Mouse (Mus musculus) lung, postnatal 4 days (tissue): Measurements from ENCODE around the gene Zfp653.
"Not testable (repeated sequence)": the region's sequence is repeated elsewhere in the genome, so short reads cannot be mapped to it uniquely, and the experiment has no call there.

ENCODE experiments used
- DNase-seq, 2 experiments: peaks; one replicate each; pipeline ENCODE4 v3.0.0; 2021

Zfp653 gene

DNA sequence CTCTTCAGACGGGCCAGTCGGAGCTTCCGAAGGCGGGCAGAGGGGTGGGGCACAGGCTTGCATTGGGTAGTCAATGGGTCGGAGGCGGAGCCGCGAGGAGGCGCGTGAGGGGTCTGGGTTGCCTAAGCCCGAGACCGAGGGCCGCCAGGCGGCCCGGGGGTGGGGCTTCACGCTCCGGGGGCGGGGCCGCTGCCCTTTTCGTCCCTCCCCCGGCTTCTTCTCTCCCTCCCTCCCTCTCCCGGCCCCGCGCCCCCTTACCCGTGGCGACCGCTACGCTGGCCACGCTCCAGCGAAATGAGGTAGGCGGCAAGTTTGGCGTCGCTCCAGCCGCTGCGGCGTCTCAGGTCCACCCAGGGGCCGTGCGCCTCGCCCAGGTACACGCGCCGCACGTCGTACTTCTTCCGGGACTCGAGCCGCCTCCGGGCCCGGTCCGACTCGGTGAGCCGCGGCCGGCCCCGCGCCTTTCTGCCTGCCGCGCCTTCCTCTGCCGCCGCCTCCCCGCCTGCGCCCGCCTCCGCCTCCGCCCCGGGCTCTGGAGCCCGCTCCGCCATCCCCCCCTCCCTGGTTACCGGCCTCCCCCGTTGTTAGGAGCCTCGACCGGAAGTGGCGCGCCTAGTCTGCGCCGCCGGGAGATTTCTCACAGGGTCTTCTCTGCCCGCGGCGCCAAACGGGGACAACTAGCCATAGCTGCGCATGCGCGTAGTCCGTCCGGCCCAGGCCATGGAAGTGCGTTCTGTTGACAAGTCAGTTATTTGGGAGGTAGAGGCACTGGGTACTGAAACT is at the start of gene Zfp653, which contains the start of gene Gm49318:
Zfp653 (minus strand) TSS at position 586 of the 783 bp plus-strand sequence.
Gm49318 (minus strand) TSS at position 469 of the 783 bp plus-strand sequence.
- peak; percentile 97 to 98 for DNase-seq

DNA sequence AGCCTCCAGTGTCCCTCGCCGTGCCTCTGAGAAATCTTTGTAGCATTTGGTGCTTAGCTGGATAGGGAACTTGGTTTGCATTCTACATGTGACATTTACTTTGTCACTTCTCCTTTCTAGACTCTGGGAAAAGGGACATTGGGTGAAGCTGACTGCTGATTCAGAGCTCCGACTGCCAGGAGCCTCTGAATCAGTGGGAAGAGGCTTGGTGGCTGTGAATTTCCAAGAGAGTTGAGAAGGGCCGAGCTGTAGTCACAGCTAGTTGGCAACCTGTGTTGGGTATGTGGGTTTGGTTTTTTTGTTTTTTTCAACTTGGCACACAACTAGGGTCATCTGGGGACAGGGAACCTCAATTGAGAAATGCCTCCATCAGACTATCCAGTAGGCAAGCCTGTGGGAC is 48.4 kb upstream of the Zfp653 start:
- no peak for DNase-seq

DNA sequence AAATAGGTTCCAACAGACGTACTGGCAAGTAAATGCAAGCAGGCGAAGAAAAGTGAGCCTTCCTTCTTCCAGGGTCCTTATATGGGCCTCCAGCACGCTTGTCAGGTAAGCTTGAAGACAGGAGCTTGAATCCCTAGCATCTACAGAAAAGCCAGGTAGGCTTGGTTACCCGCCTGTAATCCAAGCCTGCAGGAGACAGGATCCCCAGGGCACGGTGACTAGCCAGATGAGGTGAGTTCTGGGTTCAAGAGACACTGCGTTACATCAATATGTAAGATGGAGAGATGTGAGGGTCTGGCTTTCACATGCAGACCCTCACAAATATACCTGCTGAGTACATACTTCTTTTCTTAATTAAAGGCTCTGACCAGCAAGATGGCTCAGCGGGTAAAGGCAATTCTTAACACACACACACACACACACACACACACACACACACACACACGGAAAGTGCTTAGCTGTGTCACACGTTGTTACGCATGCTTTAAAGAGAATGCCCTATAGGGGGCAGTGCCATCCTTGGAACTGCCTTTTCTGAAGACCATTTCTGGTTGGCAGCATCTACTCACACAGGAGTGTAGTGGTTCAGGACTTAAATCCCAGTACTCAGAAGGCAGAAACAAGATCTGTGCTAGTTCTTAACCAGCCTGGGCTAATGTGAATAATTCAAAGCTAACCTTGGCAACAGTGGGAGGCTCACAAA is 46.7 kb upstream of the Zfp653 start:
- DNase-seq = peak in 1 of 2 experiments; percentile 72

DNA sequence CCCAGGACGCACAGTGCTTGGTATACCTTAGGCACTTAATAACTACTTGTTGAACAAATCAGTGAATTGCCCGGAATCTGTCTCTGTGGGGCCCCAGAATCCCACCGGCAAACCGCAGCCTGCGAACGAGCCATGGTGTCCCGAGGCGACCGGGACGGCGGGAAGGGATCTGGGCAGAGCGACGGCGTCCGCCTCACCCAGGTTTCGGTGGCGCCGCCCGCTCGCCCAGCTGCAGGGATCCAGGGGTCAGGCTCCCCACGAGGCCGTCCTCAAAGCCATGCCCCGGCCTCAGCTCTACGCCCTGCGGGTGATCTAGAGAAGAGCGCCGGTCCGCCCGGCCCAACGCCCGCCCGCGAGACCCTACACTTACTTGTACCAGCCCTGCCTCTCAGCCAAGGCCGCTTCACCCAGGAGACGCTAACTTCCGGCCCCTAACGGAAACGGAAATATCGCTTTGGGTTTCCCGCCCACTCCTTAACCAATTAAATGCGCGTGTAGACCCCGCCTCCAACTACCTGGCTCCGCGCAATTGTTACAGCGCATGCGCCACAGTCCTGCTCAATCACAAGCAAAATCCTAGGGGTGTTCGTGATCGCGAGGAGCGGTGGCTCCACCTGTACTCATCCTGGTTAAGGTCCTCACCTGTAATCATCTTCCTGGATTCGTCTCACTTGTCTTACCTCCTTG is 45.7 kb upstream of the Zfp653 start, which contains the start of gene Elof1:
Elof1 (minus strand) TSS at position 433 of the 687 bp plus-strand sequence.
- peak; percentile 94 for DNase-seq

DNA sequence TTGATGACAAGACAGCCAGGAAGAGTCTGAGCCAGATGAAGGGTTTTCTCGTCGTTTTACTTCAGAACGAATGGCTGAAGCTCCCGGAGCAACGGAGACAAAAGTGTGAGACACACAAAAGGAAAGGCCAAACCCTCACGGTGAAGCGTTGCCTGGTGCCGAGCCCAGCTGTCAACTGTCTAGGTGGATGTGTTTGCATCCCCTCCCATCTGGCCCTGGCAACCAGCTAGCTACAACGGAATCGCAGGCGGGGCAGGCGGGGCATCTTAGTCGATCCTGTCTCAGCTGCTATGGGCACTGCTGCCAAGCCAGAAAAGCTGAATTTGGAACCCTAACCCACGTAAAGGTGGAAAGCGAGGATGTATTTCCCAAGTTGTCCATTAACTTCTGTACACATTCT is 44.9 kb upstream of the Zfp653 start:
- DNase-seq = no peak

DNA sequence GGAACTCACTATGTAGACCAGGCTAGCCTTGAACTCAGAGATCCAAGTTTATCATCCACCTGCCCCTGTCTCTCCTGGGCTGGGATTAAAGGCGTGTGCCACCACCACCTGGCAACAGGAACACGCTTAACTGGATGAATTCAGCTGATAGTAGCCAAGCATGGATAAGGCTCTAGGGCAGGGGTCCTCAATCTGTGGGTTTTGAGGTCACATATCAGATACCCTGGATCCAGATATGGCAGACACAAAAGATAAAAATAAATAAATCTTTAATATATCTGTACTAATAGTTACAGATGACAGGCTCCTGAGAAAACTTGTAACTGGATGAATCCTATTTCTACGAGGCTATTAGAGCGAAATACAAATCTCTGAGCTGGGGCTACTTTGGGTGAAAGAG is 44.5 kb upstream of the Zfp653 start:
- no peak for DNase-seq

DNA sequence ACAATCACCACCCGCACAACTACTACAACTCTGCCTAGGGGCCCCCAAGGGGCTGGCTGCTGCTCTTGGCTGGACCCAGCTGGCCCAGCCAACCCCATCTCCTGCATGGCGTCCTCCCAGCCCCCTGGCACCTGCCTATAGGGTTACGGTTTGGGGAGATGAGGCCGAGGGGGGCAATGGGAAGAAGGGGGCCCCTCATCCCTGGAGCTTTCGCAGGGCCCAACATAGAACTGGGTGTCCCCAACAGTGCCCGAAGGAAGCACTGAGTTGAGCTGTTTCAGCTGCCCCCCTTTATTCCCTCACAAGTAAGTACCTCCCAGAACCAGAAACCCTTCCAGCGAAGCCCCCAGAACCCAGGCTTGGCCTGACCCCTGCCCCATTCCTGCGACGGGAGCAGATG is 37.0 kb upstream of the Zfp653 start:
- no peak for DNase-seq

DNA sequence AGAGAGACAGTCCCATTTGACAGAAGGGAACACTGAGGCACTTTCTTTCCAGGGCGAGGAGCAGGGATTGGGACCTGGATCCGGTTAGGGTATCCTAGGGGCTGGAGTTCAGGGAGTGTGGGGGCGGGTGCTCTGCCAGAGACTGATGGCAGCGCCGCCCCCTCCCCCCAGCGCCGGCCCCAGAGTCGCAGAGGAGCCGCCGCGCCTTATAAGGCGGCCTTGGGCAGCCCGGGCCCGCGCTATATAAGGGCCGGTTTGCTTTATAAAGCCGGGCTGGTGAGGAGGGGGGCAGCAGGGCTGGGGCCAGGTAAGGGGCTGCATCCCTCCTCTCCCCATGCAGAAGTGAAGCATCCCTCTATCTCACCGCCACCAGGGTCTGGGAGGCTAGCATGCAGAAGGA is 28.7 kb upstream of the Zfp653 start:
- no peak for DNase-seq

DNA sequence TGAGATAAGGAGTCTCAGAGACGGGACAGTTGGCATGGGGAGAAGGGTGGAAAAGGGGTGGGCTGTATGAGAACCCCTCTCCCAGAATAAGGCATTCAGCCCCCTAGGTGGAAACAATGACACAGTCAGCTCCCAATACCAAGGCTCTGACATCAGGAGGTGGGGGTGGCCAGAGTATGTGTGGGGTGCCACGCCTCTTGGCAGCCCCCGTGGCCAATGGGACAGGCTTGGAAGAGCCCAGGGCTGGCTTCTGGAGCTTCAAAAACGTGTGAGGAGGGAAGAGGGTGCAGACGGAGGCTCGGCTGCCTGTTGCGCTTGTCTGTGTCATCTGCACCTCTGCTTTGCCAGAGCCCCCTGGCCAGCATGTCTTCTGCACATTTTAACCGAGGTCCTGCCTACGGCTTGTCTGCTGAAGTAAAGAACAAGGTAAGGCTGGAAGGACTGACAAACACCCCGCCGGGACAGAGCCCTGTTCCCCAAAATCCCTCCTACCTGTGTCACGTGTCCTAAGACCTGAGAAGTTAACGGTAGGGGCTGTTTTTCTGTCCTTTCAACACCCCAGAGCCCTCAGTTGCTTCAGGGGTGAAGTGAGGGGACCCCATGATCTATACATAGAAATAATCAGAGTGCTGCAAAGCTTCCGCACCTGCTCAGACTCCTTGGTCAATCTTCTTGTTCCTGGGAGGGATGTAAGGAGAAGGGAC is 28.0 kb upstream of the Zfp653 start, which contains the start of gene Cnn1:
Cnn1 (plus strand) TSS at position 224 of the 704 bp plus-strand sequence.
- peak; percentile 50 to 71 for DNase-seq

DNA sequence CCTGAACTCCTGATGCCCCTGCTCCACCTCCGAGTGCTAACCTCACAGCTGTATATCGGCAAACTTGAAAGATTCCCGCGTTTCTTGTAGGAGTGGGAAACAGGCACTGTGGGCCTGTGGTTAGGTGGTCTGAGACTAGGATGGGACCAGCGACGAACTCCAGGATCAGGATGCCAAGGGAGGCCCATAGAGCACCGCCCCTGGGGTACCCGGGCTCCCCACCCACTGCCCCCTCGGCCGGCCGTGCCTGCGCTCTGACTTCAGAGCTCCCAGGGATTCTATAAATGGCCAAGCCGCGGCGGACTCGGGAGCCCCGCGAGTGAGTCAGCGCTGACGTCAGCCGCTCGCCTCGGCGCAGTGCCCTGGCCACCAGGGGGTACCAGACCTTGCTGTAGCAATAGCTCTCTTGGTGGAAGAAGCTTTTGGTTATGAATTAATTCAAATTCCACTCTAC is 24.7 kb upstream of the Zfp653 start:
- peak; percentile 88 to 91 for DNase-seq

DNA sequence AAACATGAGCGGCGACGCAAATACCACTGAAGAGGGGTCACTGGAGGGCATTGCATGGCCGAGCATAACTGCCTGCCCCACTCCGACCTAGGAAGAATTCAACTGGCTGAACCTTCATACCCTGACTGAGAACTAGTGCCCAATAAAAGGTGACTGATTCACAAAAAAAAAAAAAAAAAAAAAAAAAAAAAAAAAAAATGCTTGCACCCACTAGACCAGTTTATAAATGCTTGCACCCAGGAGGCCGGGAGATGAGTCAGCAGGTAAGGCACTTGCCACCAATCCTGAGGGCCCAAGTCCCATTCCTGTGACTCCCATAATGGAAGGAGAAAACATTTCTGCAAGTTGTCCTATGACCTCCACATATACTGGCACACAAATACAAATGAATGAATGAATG is 21.6 kb upstream of the Zfp653 start:
- no peak for DNase-seq

DNA sequence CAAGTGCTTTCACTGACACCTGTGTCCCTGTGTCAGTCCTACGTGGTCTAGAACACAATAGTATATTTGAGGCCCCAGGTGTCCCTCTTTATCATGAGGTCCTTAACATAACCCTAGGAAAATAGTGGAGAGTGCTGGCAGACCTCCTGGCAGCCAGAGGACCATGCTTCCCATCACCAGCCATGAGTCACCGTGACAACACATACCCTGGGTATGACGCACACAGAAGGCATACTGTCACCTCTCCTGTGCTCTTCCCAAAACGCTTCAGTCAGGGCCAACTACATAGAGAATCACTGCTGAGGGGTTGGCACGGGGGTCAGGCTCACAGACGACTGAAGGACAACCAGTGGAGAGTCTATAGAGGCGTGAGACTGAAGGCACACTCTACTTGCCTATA is 18.8 kb upstream of the Zfp653 start:
- no peak for DNase-seq

DNA sequence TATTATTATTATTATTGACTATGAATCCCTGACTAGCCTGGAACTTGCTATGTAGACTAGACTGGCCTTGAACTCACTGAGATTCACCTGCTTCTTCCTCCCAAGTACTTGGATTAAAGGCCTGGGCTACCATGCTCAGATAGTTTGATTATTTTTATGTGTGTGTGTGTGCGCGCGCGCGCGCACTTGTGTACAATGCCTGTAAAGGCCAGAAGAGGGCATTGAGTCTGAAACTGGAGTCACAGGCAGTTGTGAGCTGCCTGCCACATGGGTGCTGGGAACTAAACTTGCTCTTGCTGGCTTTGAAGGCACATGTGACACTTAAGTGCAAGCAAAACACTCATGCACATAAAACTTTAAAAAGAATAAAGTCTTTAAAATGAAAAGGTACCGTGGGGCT is 18.1 kb upstream of the Zfp653 start:
- no peak for DNase-seq

DNA sequence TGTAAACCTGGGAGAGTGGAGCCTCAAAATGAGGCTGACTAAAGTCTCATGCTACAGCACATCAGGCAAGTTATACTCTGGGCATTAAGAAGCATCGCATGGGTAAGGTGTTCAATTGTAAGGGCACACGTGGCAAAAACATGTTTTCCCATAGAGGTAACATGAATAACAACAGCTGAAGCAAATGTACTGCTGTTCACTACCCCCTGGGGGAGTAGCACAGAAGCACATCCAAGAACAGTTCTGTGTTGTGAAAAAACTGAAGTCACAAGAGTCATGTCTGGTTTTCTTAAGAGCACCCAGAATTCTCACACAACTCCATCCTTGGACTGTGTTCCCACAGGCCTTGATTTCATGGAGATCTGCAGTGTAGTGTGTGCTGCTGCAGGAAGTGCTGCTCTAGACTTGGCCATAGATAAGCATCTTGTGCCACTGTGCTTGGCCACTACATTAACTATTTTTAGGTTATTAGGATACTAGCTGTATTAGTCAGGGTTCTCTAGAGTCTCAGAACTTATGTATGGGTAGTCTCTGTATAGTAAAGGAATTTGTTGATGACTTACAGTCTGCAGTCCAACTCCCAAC is 15.9 kb upstream of the Zfp653 start:
- DNase-seq = no peak

DNA sequence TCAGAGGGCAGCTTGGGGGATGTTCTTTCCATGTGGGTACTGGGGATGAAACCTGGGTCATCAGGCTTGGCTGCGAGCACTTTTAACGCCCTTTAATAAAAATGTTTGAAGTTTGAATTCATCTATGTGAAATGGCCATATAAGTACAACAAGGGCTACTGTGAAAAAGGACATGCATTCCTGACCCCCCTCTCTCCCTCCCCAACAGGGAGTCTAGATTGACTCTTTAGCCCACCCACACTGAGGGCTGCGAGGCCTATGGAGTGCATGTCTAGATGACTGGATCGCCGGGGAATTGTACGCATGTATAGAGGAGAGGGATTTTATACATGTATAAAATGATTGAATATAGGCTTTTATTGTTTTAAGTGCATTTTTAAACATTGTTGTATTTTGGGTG is 14.8 kb upstream of the Zfp653 start:
- DNase-seq = no peak

DNA sequence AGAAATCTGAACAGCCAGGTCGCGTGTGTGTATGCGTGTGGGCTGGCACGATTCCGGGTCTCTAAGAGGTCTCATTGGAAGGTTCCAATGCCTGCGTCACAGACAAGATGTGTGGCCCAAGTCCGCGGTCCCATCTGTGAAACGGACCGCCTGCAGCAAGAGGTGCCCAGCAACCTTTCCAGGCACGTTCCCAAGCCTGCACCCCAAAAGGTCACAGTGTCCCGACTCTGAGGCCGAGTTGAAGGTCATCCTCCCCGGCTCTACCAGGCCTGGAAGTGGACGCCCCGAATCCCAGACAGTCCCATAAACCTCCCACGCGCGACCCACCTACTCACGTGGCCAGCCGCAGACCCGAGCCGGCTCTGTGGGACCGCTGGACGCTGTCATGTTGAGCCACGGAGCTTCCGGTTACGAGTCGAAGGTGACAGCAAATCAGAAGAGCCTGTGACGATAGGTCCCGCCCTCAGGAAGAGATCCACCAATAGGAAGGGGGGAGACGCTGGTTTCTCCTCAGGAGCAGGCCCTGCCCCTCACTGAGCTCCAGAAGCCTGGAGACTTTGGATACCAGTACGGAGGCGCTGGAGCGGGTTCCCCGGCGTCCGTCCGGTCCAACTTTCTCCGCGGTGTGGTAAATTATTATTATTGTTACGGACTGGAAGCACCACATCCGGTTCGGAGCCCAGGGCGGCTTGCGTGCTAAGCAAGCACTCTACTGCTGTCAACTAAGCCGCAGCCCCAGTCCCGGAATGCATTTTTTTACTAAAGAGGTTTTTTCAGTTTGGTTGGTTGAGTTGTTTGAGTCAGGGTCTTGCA is 14.1 kb upstream of the Zfp653 start, which contains the start of gene Ecsit:
Ecsit (minus strand) TSS at position 417 of the 813 bp plus-strand sequence.
- peak; percentile 95 for DNase-seq

DNA sequence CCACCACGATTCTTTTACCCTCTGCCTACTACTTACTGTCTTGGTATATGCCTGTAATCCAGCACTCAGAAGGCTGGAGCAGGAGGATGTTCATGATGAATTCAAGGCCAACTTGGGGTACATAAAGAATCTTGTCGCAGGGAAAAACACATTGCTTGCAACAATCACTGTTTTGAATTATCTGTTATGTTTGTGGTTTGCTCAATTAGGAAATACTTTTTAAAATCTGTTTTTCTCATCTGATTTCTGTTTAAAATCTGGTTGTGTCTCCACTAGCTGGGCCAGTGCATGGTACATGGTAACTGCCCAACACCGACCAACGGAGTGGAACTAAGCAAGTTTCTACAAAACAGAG is 13.5 kb upstream of the Zfp653 start:
- DNase-seq = no peak

DNA sequence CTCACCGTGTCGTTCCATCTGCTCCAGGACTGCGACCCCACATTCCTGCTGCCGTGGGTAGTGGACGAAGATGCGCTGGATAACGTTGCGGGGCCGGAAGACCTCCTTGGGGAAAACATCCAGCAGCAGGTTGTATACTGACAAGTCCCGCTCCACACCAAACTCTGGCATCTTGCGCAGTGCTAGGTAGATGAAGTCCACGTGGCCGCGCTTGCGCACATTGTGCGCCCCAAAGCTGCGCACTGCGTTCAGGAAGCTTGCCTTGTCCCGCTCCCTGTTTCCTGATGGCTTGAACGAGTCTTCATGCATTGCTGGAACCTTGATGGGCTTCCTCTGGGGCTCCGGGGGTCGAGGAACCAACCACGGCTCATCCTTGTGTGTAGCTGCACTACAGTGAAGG is 5.0 kb upstream of the Zfp653 start:
- no peak for DNase-seq

DNA sequence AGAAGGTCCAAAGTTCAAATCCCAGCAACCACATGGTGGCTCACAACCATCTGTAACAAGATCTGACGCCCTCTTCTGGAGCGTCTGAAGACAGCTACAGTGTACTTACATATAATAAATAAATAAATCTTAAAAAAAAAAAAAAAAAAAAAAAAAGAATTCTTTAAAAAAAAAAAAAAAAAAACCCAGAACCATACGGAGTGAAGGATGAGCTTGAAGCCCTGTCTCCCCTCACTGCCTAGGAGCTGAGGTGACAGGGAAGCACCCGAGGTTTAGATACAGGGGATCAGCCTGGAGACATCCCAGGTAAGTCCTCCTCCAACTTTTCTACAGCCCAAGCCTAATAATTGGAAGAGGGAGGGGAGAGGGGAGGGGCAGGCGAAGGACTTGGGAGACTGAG is 4.6 kb upstream of the Zfp653 start:
- DNase-seq = not testable (repeated sequence)

DNA sequence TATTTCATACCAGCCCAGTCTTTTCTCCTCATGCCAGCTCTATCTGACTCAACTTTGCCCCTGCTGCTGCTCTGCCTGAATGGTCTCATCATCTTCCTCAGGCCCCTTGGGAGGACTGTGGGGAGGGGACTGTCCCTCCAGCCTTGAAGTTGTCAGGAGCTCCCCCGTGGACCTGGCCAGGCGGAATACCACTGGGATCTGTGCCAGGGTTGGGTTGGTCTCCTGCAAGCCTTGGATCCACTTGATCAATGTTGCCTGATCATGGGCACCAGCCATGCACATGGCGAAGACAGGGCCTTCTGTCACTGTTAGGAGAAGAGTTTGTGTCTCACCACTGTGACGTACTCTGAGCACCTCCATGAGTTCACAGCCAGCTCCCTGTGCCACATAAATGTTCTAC is 1.1 kb upstream of the Zfp653 start:
- DNase-seq = no peak

DNA sequence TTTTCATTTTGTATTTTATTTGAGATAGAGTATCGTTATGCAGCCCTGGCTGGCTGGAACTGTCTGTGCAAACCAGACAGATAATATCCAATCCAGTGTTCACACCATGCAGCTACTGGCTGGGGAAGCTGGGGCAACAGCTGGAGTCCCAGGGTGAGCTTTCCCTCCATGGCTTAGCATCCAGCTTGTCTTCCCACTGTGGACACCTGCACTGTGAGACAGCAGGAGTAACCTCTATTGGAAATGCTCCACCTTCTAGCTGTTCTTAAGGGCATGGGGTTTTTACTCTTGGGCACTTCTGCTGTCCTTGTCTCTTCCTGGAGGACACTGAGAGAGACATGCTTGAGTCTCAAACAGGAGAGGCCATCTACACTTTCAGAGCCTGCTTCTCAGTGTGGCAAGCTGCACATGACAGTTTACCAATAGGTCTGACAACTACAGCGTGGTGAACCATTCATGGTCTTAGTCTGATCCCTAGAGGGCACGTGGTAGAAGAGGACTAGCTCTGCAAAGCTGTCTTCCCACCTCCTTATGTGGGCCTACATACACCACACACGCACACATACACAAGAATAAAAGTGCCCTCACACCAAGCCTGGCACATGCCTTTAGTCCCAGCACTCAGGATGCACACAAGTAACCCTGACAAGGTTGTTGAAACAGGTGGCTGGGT is 1.2 kb downstream of the Zfp653 start:
- DNase-seq = no peak
